Mouse (Mus musculus): ENCODE results near the gene Ier2.
A peak's percentile ranks its signal among the peaks of the same experiment; 100 is the strongest.

Ier2 gene

GRCm38 (mm10) chr8:84697166-84698130 lies 34.8 kb upstream of the Ier2 start:
- DNase-seq: peak in 1 of 2 experiments; percentile 69

GRCm38 (mm10) chr8:84695140-84695539 lies 32.5 kb upstream of the Ier2 start:
- no peak for DNase-seq

- no peak for DNase-seq
These were observed 30.7 kb upstream of the Ier2 start for GRCm38 (mm10) chr8:84693332-84693731.

GRCm38 (mm10) chr8:84689091-84689915 lies 26.7 kb upstream of the Ier2 start:
- DNase-seq: peak; percentile 93 to 95

- DNase-seq: peak; percentile 92 to 96
These were observed 25.1 kb upstream of the Ier2 start, which contains the start of gene Nacc1 for GRCm38 (mm10) chr8:84687705-84688100. TSS of gene Nacc1 (minus strand) at chr8:84687862.

GRCm38 (mm10) chr8:84687003-84687704 lies 24.5 kb upstream of the Ier2 start:
- peak; percentile 34 to 59 for DNase-seq

- peak; percentile 54 to 75 for DNase-seq
These were observed 23.7 kb upstream of the Ier2 start, which contains the start of gene Trmt1 for GRCm38 (mm10) chr8:84686191-84687002. TSS of gene Trmt1 (plus strand) at chr8:84686307.

GRCm38 (mm10) chr8:84684537-84684936 lies 21.9 kb upstream of the Ier2 start:
- no peak for DNase-seq

GRCm38 (mm10) chr8:84682257-84682656 lies 19.6 kb upstream of the Ier2 start:
- DNase-seq: no peak

GRCm38 (mm10) chr8:84681476-84681875 lies 18.8 kb upstream of the Ier2 start:
- no peak for DNase-seq

- no peak for DNase-seq
These were observed 14.7 kb upstream of the Ier2 start for GRCm38 (mm10) chr8:84677305-84677704.

GRCm38 (mm10) chr8:84670295-84671006 lies 7.8 kb upstream of the Ier2 start:
- DNase-seq: peak; percentile 27 to 51

GRCm38 (mm10) chr8:84668731-84669485 lies 6.3 kb upstream of the Ier2 start:
- peak; percentile 50 to 54 for DNase-seq

GRCm38 (mm10) chr8:84668081-84668480 lies 5.4 kb upstream of the Ier2 start:
- no peak for DNase-seq

GRCm38 (mm10) chr8:84665385-84665893 lies 2.8 kb upstream of the Ier2 start:
- no peak for DNase-seq

- peak; percentile 87 to 89 for DNase-seq
These were observed 2.1 kb upstream of the Ier2 start for GRCm38 (mm10) chr8:84664566-84665384.

- peak; percentile 98 to 99 for DNase-seq
These were observed 1.1 kb upstream of the Ier2 start for GRCm38 (mm10) chr8:84663483-84664327.

- DNase-seq: peak in 1 of 2 experiments; percentile 69
These were observed 586 bp downstream of the Ier2 start for GRCm38 (mm10) chr8:84661961-84662571.

Data from kidney, postnatal 36 days (tissue).